In genomic region chr9:96639451-96639850, GRCm38 (mm10) we compare ENCODE assay signal across 16 mouse cellular contexts. TPM values are rescaled to one million over a fixed set of nuclear protein-coding genes. Genes with fewer than 3 reads are reported as not detected.
A peak's percentile ranks its signal among the peaks of the same experiment; 100 is the strongest.
DNase-seq lines count a peak whose midpoint lies in the region; ATAC-seq and TF ChIP-seq lines count a peak whose summit lies in the region.
"Had no signal": no experiment of that assay in that cellular context is flagged by ENCODE, and none has a peak within 500 bp of the region (broad histone marks: within the 10 kb centered on the region; RNA-seq: fewer than 3 reads in every experiment).

No protein-coding gene starts in this region.

- DNase-seq in forebrain, embryonic 14.5 days (ENCODE audit: low spot score), result no peak
- DNase-seq in layer of hippocampus, adult 11-12 months (ENCODE audit: low spot score), result peak; percentile 22
- DNase-seq in layer of hippocampus, adult 9-10 months (ENCODE audit: low spot score), result no peak
- no peak for DNase-seq in MEL (ENCODE audit: low read depth, low spot score)
- peak; percentile 18 for DNase-seq in kidney, postnatal 10 days
- no peak for DNase-seq in adrenal gland, postnatal 36 days
- DNase-seq: adrenal gland, postnatal 25 days; gastrocnemius, postnatal 36 days; right cerebral cortex, postnatal 25 days had no signal

- H3K9me3 ChIP-seq in forebrain, embryonic 16.5 days (ENCODE audit: control insufficient read depth, low read length), result no peaks in the 10 kb centered on the region
- no peaks in the 10 kb centered on the region for H3K9me3 ChIP-seq in forebrain, embryonic 14.5 days (replicated peaks; ENCODE audit: control insufficient read depth, low read length)
- no peaks in the 10 kb centered on the region for H3K9me3 ChIP-seq in MEL (replicated peaks; ENCODE audit: insufficient read depth, low read length)
- H3K9me3 ChIP-seq: forebrain, embryonic 15.5 days; heart, embryonic 13.5 days; hindbrain, embryonic 13.5 days; liver, embryonic 12.5 days had no signal

- H3K4me1 ChIP-seq in forebrain, embryonic 16.5 days (replicated peaks; ENCODE audit: control insufficient read depth, insufficient read depth, low read length), result no peaks in the 10 kb centered on the region
- no peaks in the 10 kb centered on the region for H3K4me1 ChIP-seq in forebrain, embryonic 14.5 days (ENCODE audit: control insufficient read depth, insufficient read depth, low read length)
- H3K4me1 ChIP-seq in MEL (ENCODE audit: control insufficient read depth in 1 of 2, insufficient read depth in 2 of 2, low read length in 2 of 2), result peaks cover 23 to 45% of the 10 kb centered on the region in 2 experiments
- H3K4me1 ChIP-seq: forebrain, embryonic 15.5 days; heart, embryonic 13.5 days; hindbrain, embryonic 13.5 days had no signal

- H3K36me3 ChIP-seq in forebrain, embryonic 16.5 days (ENCODE audit: control insufficient read depth, insufficient read depth), result no peaks in the 10 kb centered on the region
- no peaks in the 10 kb centered on the region for H3K36me3 ChIP-seq in forebrain, embryonic 14.5 days (ENCODE audit: control insufficient read depth, insufficient read depth, low read length)
- H3K36me3 ChIP-seq in MEL (ENCODE audit: control insufficient read depth in 1 of 2, insufficient read depth in 2 of 2, low read length in 2 of 2), result peaks cover 0 to 39% of the 10 kb centered on the region in 2 experiments; a peak in 2 of 4 replicates
- H3K36me3 ChIP-seq: forebrain, embryonic 15.5 days; heart, embryonic 13.5 days; hindbrain, embryonic 13.5 days; liver, embryonic 12.5 days had no signal

- TF ChIP-seq RAD21 in MEL (IDR thresholded peaks at IDR 0.05; ENCODE audit: low read depth, low read length), result no peak

- no peak overlapping the region for H3K9ac ChIP-seq in forebrain, embryonic 16.5 days (replicated peaks; ENCODE audit: low read depth, low read length)
- H3K9ac ChIP-seq in forebrain, embryonic 14.5 days (ENCODE audit: low read length), result no peak overlapping the region
- peak overlapping the region; percentile 16; the same call in 1 of the 2 replicates for H3K9ac ChIP-seq in MEL (ENCODE audit: control insufficient read depth, low read depth, low read length, poor library complexity, severe bottlenecking)
- H3K9ac ChIP-seq: forebrain, embryonic 15.5 days; heart, embryonic 13.5 days; hindbrain, embryonic 13.5 days; liver, embryonic 12.5 days had no signal

- H3K27ac ChIP-seq in forebrain, embryonic 16.5 days (ENCODE audit: low read length), result no peak overlapping the region
- no peak overlapping the region for H3K27ac ChIP-seq in forebrain, embryonic 14.5 days (ENCODE audit: low read depth, low read length)
- peak overlapping the region; percentile 99 for H3K27ac ChIP-seq in MEL (ENCODE audit: control insufficient read depth, low read depth, low read length)
- H3K27ac ChIP-seq: forebrain, embryonic 15.5 days; heart, embryonic 13.5 days; hindbrain, embryonic 13.5 days; liver, embryonic 12.5 days had no signal

- no peaks in the 10 kb centered on the region for H3K27me3 ChIP-seq in forebrain, embryonic 16.5 days (replicated peaks; ENCODE audit: control insufficient read depth, insufficient read depth, low read length)
- no peaks in the 10 kb centered on the region for H3K27me3 ChIP-seq in forebrain, embryonic 14.5 days (replicated peaks; ENCODE audit: control insufficient read depth, insufficient read depth, low read length)
- no peaks in the 10 kb centered on the region for H3K27me3 ChIP-seq in MEL (ENCODE audit: control insufficient read depth in 1 of 2, insufficient read depth in 2 of 2, low read length in 2 of 2)
- H3K27me3 ChIP-seq: forebrain, embryonic 15.5 days; heart, embryonic 13.5 days had no signal

- 73% methylated on average over 7 of the region's 7 CpGs for WGBS in forebrain, embryonic 16.5 days
- WGBS in forebrain, embryonic 14.5 days, result 78% methylated on average over 7 of the region's 7 CpGs

- ATAC-seq in forebrain, embryonic 16.5 days, result 0 out of 2 replicates have a peak, but pooled peaks have one; percentile 50
- ATAC-seq in forebrain, embryonic 14.5 days, result no peak
- no peak for ATAC-seq in inflammation-experienced regulatory T-cells, adult 6 months
- ATAC-seq: forebrain, embryonic 15.5 days had no signal

- peak in 1 of 2 experiments; percentile 39; a peak in 1 of 4 replicates for TF ChIP-seq POLR2A in MEL (IDR thresholded peaks at IDR 0.05; ENCODE audit: control insufficient read depth in 1 of 2, insufficient read depth in 1 of 2, low read depth in 1 of 2, low read length in 2 of 2, poor library complexity in 1 of 2)

- no peaks in the 10 kb centered on the region for H3K79me2 ChIP-seq in MEL (ENCODE audit: control insufficient read depth, insufficient read depth, low read length, poor library complexity)

- H3K4me2 ChIP-seq in forebrain, embryonic 16.5 days (ENCODE audit: low read length), result no peak overlapping the region
- no peak overlapping the region for H3K4me2 ChIP-seq in forebrain, embryonic 14.5 days (ENCODE audit: low read length)
- H3K4me2 ChIP-seq: forebrain, embryonic 15.5 days; heart, embryonic 13.5 days; hindbrain, embryonic 13.5 days; liver, embryonic 12.5 days had no signal

- no peak overlapping the region for H3K4me3 ChIP-seq in forebrain, embryonic 16.5 days (replicated peaks; ENCODE audit: low read length)
- H3K4me3 ChIP-seq in forebrain, embryonic 14.5 days (ENCODE audit: low read depth, low read length), result no peak overlapping the region
- H3K4me3 ChIP-seq in MEL (ENCODE audit: control insufficient read depth in 1 of 2, insufficient read depth in 1 of 2, low read depth in 2 of 2, low read length in 2 of 2), result no peak overlapping the region
- H3K4me3 ChIP-seq: forebrain, embryonic 15.5 days; heart, embryonic 13.5 days; hindbrain, embryonic 13.5 days; liver, embryonic 12.5 days; myocyte had no signal

- TF ChIP-seq CTCF in MEL (IDR thresholded peaks at IDR 0.05 in 2 of 3, conservative IDR thresholded peaks at IDR 0.05 in 1 of 3; ENCODE audit: control insufficient read depth in 1 of 3, insufficient read depth in 1 of 3, low read depth in 2 of 3, low read length in 3 of 3, poor library complexity in 1 of 3, severe bottlenecking in 1 of 3), result no peak

- no peak for TF ChIP-seq EP300 in MEL (IDR thresholded peaks at IDR 0.05; ENCODE audit: low read depth in 1 of 2, low read length in 2 of 2)

TF ChIP-seq in MEL, 35 proteins besides CTCF, POLR2A, EP300 and RAD21:
- no peak for TF ChIP-seq POLR2AphosphoS2 (IDR thresholded peaks at IDR 0.05; ENCODE audit: low read length)
TF ChIP-seq in MEL: peak in this region for 0.

RNA-seq across cellular contexts. Expression of gene Rasa2, which starts 8.0 kb away (rescaled TPM):
- 19.6 and 22.8 TPM in 2 replicates for polyA plus RNA-seq in forebrain, embryonic 16.5 days (2015; fragmentation: Nextera tagmentation; extraction: Ambion mirVana)
- 9.7 and 14.6 TPM in 2 replicates for polyA plus RNA-seq in forebrain, embryonic 14.5 days (2014; fragmentation: Nextera tagmentation; extraction: Ambion mirVana)
- 9.5 and 11.3 TPM in 2 replicates for total RNA-seq in MEL (2012; rRNA removed)
- 10 to 100 TPM in 1 of 2 experiments, not detected in 1; 11.3 TPM for polyA plus RNA-seq in MEL (2012; ENCODE audit: insufficient read depth in 1 of 2, insufficient read length in 2 of 2, low read depth in 1 of 2, low replicate concordance in 2 of 2, missing spikeins in 1 of 2)
- 10 to 100 TPM; 31.5 to 41.1 (median 34.3) TPM for polyA plus RNA-seq in inflammation-experienced regulatory T-cells, adult 6 months (2017; shearing (Covaris generic))
- total RNA-seq in adrenal gland, postnatal 36 days (2021), result 10 to 100 TPM; 13.8 to 15.8 TPM

Comparison
In these comparisons a context has a peak if more than half of its experiments do, and no peak if none do; other contexts are left out.
1. DNase-seq: peak in layer of hippocampus, adult 11-12 months (single experiment) and kidney, postnatal 10 days (single experiment); none in forebrain, embryonic 14.5 days (single experiment), layer of hippocampus, adult 9-10 months (single experiment), MEL (single experiment) and adrenal gland, postnatal 36 days (0 of 2).